Mouse (Mus musculus) liver, postnatal 0 days (tissue): Measurements from ENCODE around the gene Tdp1.

Source experiments
- CTCF ChIP-seq: sonication (generic); IDR thresholded peaks from 2 replicates; pipeline ENCODE4 v1.5.1; 2016; ENCODE audit warnings: antibody characterized with exemption, low read depth
- EP300 ChIP-seq: IDR thresholded peaks from 2 replicates; pipeline ENCODE4 v1.6.1; 2016; ENCODE audit warnings: antibody characterized with exemption, low read depth, mild to moderate bottlenecking

- no peak for TF ChIP-seq CTCF
- TF ChIP-seq EP300, result no peak
Observed at GRCm38 (mm10) chr12:99904537-99904936, 20.2 kb downstream of the Tdp1 start.
